Mouse (Mus musculus) heart, embryonic 14.5 days (tissue): ENCODE data around the gene Slc39a11. TPM values are rescaled to one million over a fixed set of nuclear protein-coding genes. Genes with fewer than 3 reads are reported as not detected.

Source experiments
- ATAC-seq: fragments of 200-750 bp; cut with Nextera tagmentation; 2 replicates; pipeline ENCODE4 v1.8.0; 2017; ENCODE audit warnings: low read depth, moderate TSS enrichment; ENCODE audit not compliant: insufficient number of reproducible peaks, insufficient read depth, low FRiP score
- H3K27ac ChIP-seq, 2 experiments: fragments of 200-500 bp in 1 of 2; fragments of 300-500 bp in 1 of 2; sonication (generic) in 1 of 2; replicated peaks in 1 of 2; 2 replicates each; pipeline ENCODE4 v1.5.1; 2012 to 2014; ENCODE audit warnings: low read depth in 2 of 2, low read length in 2 of 2, control low read depth in 1 of 2, mild to moderate bottlenecking in 1 of 2, mixed read lengths in 1 of 2; ENCODE audit not compliant: control insufficient read depth in 1 of 2, insufficient read depth in 1 of 2
- H3K27me3 ChIP-seq: fragments of 300-500 bp; sonication (generic); 2 replicates; pipeline ENCODE4 v1.6.1; 2014; ENCODE audit warnings: mild to moderate bottlenecking, low read length, control low read depth; ENCODE audit not compliant: control insufficient read depth, insufficient read depth
- H3K36me3 ChIP-seq: fragments of 300-500 bp; sonication (generic); 2 replicates; pipeline ENCODE4 v1.6.1; 2014; ENCODE audit warnings: mild to moderate bottlenecking, control low read depth, low read length, mixed read lengths; ENCODE audit not compliant: control insufficient read depth, insufficient read depth
- H3K4me1 ChIP-seq, 2 experiments: fragments of 200-500 bp in 1 of 2; fragments of 300-500 bp in 1 of 2; sonication (generic) in 1 of 2; 2 replicates each; pipeline ENCODE4 v1.6.1; 2012 to 2014; ENCODE audit warnings: low read length in 2 of 2, control low read depth in 1 of 2, mixed read lengths in 1 of 2; ENCODE audit not compliant: control insufficient read depth in 2 of 2, insufficient read depth in 2 of 2
- H3K4me2 ChIP-seq: fragments of 300-500 bp; sonication (generic); 2 replicates; pipeline ENCODE4 v1.6.1; 2014; ENCODE audit warnings: mild to moderate bottlenecking, low read length
- H3K4me3 ChIP-seq, 2 experiments: fragments of 200-500 bp in 1 of 2; fragments of 300-500 bp in 1 of 2; sonication (generic) in 1 of 2; 2 replicates each; pipeline ENCODE4 v1.5.1; 2012 to 2014; ENCODE audit warnings: low read length in 2 of 2, mild to moderate bottlenecking in 2 of 2, control low read depth in 1 of 2, low read depth in 1 of 2, moderate library complexity in 1 of 2; ENCODE audit not compliant: control insufficient read depth in 1 of 2, insufficient read depth in 1 of 2
- H3K9ac ChIP-seq: fragments of 300-500 bp; sonication (generic); 2 replicates; pipeline ENCODE4 v1.6.1; 2014; ENCODE audit warnings: mild to moderate bottlenecking, low read length
- H3K9me3 ChIP-seq: fragments of 300-500 bp; sonication (generic); 2 replicates; pipeline ENCODE4 v1.6.1; 2016; ENCODE audit warnings: low read length, control low read depth; ENCODE audit not compliant: control insufficient read depth
- WGBS: fragments of 180-500 bp; shearing (Covaris S2); extraction: QIAGEN DNeasy Blood & Tissue Kit; methylation state at CpG from one replicate; pipeline ENCODE4 v1.1.7; 2014; 5-methylcytosine and 5-hydroxymethylcytosine counted together
- polyA plus RNA-seq: library from polyadenylated mRNA; unstranded; fragments of >200 nt; fragmentation: Nextera tagmentation; extraction: Ambion mirVana; gene quantifications from 2 replicates; pipeline ENCODE4 v1.2.1, GENCODE M21; 2014

Gene Slc39a11
- polyA plus RNA-seq, 1 experiment from 2014 or later: 13.6 TPM

DNA sequence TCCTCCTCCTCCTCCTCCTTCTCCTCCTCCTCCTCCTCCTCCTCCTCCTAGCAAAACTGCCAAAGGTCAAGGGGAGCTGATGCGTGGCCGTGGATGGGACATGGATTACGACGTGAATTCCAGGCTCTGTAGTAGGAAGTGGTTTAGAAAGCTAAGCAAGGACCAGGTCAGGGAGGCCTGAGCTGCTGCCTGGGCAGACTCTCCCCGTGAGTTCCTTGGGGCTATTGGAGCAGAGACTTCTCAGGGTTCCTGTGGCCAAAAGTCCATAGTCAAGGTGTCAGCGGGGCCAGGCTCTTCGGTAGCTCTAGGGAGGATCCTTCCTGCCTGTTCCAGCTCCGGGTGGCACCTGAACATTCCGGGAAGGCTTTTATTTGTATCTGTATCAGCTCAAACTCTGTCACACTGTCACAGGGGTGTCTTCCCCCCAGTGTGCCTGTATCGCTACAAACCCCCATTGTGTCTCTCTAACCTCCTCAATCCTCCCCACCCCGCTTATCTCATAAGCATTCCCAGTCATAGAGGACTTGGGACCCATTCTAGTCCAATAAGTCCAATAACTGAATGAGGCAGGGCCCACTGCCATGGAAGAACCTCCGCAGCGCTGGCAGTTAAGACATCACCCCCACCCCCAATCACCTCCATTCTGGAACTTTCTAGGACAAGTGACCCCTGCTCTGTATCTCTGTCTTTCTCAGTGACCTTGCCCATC, 356.8 kb downstream of the Slc39a11 start:
- 73% methylated on average over 13 of the region's 13 CpGs for WGBS
- H3K27ac ChIP-seq: no peak overlapping the region
- no peaks in the 10 kb centered on the region for H3K4me1 ChIP-seq
- H3K4me3 ChIP-seq: no peak overlapping the region
- H3K9me3 ChIP-seq: no peaks in the 10 kb centered on the region
- H3K9ac ChIP-seq: no peak overlapping the region
- H3K36me3 ChIP-seq: no peaks in the 10 kb centered on the region
- no peak overlapping the region for H3K4me2 ChIP-seq
- no peak for ATAC-seq
- no peaks in the 10 kb centered on the region for H3K27me3 ChIP-seq

DNA sequence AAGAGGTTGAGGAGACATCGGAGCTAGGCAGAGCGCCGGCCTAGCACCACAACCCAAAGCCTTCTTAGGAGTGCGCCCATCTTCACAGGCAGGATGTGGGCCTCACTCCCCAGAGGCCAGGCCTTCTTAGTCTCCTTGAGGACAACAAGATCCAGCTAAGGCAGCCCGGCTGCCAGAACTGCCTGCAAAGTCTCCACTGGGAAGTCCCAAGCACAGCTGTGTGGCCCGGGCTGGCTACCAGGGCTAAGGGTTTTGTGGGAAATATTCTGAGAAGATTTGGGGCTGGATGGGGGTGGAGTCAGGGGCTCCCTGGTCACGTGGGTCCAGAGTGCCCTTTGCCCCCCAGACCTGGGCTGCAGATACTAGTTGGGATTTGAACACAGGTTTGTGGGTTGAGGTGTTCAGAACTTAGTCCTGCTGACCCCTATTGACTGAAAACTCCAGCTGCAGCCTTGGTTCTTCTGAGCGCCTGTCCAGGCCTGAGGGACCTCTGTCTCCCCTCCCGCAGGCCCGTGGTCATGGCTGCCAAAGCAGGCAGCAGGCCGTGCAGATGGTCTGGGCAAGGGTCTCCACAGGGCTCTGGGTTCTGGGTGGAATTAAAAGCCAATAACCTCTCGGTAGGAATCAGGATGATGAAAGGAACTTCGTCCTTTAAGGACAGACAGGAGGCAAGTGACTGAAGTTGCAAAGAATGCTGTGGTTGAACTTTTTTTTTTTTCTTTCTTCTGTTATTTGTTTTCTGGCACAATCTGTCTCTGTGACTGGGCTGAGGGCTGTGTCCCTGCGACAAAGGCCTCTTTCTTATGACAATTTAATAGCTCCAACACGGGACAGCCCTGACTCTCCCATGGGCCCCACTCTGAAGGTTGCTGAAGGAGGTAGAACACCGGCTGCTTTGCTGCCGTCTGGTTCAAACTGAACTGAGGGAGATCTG, 357.8 kb downstream of the Slc39a11 start:
- Histone ChIP-seq H3K36me3 (no peaks in the 10 kb centered on the region), H3K27ac (peak overlapping the region in 1 of 2 experiments; percentile 9; a peak in 1 of 4 replicates), H3K9ac (no peak overlapping the region), H3K27me3 (no peaks in the 10 kb centered on the region), H3K9me3 (no peaks in the 10 kb centered on the region), H3K4me3 (no peak overlapping the region), H3K4me1 (no peaks in the 10 kb centered on the region), H3K4me2 (no peak overlapping the region)
- WGBS: 73% methylated on average over 17 of the region's 17 CpGs
- ATAC-seq: no peak

DNA sequence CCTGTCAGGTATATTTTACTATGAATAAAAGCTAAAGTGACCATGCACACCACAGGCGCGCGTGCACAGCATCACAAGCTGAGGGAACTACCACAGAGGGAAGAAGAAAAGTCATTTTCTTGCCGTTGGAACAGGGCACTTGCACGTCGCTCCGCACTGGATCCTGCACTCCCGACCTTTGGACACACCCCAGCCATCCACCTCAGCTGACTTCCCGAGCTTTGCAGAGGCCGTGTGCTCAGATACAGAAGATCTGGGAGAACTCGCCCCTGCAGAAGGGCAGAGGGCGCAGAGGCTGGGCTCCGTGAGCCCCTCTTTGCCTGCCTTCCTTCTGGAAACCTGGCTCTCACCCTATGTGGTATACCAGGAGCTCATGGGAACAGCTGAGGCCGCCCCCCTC, 359.0 kb downstream of the Slc39a11 start:
- no peaks in the 10 kb centered on the region for H3K36me3 ChIP-seq
- no peak overlapping the region for H3K27ac ChIP-seq
- 78% methylated on average over 14 of the region's 14 CpGs for WGBS
- no peak for ATAC-seq
- H3K9me3 ChIP-seq: no peaks in the 10 kb centered on the region
- H3K4me3 ChIP-seq: no peak overlapping the region
- no peaks in the 10 kb centered on the region for H3K27me3 ChIP-seq
- no peak overlapping the region for H3K9ac ChIP-seq
- H3K4me2 ChIP-seq: no peak overlapping the region
- H3K4me1 ChIP-seq: no peaks in the 10 kb centered on the region

DNA sequence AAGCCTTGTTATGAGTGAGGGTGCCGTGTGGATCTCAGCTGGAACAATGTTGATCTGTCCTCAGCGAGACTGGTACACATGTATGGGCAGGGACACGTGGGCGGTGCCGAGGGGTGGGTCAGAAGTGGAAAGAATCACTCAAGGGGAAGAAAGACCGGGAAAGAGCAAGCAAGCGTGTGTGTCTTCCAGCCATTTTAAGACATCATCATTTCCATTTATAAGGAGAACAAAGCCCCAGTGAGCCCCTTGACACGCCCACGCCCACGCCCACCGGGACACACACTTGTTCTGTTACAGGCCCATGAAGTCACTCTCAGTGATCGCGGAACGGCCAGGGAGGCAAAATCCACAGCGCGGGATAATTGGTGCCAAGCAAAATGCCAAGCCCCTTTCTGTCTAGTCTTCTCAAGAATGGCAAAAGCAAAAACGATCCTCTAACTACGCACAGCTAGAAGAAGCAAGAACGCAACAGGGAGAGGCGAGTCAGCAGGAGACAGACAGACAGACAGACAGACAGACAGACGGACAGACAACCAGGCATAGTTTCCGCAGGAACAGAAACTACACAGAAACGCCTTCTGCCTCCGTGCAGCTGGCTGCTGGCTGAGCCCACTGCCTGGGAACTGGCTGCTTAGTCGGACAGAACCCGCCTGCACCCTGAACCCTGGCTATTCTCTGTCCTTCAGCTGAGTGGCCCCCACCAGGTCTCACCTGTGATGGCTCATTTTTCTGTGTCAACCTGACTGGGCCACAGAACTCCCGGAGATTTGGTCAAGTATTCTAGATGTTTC, 364.7 kb downstream of the Slc39a11 start:
- Histone ChIP-seq H3K27ac (no peak overlapping the region), H3K4me3 (no peak overlapping the region), H3K9ac (no peak overlapping the region), H3K27me3 (no peaks in the 10 kb centered on the region), H3K4me1 (no peaks in the 10 kb centered on the region; a peak in 1 of 4 replicates), H3K36me3 (no peaks in the 10 kb centered on the region), H3K9me3 (no peaks in the 10 kb centered on the region), H3K4me2 (no peak overlapping the region)
- ATAC-seq: no peak
- 85% methylated on average over 27 of the region's 27 CpGs for WGBS

DNA sequence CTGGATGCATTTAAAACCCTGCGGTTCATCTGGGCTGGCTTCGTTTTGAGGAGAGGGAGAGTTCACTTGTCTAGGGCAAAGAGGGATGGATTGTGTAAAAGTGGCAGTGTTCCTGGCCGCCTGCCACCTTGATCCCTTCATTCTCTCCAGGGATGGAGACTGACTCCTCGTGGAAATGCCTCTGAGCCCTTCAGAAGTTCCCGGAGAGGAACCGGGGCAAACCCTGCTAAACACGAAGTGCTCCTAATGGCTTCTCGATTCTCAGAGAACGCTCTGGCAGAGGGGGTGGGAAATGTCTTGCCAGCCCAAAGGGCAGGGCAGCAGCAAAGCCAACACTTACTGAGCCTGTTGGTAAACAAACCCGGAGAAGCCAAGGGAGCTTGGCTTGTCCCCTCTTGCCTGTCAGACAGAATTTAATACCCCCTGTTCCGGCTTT, 366.5 kb downstream of the Slc39a11 start:
- Histone ChIP-seq H3K27me3 (no peaks in the 10 kb centered on the region), H3K4me2 (no peak overlapping the region), H3K4me3 (no peak overlapping the region), H3K4me1 (no peaks in the 10 kb centered on the region; a peak in 1 of 4 replicates), H3K36me3 (no peaks in the 10 kb centered on the region), H3K27ac (no peak overlapping the region), H3K9ac (no peak overlapping the region), H3K9me3 (no peaks in the 10 kb centered on the region)
- 32% methylated on average over 11 of the region's 11 CpGs for WGBS
- no peak for ATAC-seq

DNA sequence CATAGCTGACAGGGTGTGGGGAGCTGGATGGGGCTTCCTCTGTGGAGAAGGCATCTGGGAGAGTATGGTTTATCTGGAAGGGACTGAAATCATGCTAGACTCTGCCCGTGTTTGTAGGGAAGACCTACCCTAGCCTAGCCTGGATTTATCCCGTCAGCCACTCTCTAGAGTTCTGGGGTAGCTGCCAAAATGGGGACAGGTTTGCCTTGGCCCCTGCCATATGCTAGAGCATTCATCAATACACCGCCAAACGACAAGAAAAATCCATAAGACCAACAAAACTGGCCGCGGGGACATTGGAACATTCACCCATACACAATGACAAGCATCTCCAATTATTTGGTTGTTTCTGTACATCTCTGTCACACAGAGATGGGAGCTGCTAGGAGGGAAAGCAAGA, 371.6 kb downstream of the Slc39a11 start:
- H3K4me1 ChIP-seq: no peaks in the 10 kb centered on the region
- H3K36me3 ChIP-seq: no peaks in the 10 kb centered on the region
- no peak for ATAC-seq
- H3K4me2 ChIP-seq: no peak overlapping the region
- no peak overlapping the region for H3K4me3 ChIP-seq
- H3K9ac ChIP-seq: no peak overlapping the region
- WGBS: 84% methylated on average over 6 of the region's 6 CpGs
- H3K27ac ChIP-seq: no peak overlapping the region
- H3K9me3 ChIP-seq: no peaks in the 10 kb centered on the region
- no peaks in the 10 kb centered on the region for H3K27me3 ChIP-seq

DNA sequence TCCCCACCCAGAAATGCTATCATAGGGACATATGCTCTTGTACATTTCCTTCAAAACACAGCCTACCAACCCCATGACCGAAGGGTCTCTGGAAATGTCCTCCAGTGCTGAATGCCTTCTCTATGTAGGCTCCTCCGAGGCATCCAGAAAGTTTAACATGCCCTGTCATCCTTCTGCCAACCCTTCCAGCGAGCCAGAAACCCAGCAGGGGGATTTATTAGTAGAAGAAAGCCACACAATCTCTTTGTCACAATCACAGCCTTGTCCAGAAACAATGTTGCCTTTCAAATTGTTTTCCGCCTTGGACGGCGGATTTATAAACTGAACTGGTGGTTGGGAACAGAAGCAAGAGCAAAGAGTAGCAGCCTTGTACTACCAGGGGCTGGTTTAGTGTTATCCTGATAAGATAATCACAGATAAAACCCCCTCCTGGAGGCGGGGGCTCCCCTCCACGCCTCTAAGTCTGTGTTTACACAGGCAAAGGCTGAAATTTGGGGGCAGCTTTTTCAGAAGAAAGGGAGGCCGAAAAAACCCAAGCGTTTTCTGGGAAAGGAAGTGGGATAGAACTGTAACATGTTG, 372.8 kb downstream of the Slc39a11 start:
- H3K27me3 ChIP-seq: no peaks in the 10 kb centered on the region
- H3K36me3 ChIP-seq: no peaks in the 10 kb centered on the region
- 57% methylated on average over 10 of the region's 10 CpGs for WGBS
- no peaks in the 10 kb centered on the region for H3K9me3 ChIP-seq
- no peak overlapping the region for H3K9ac ChIP-seq
- no peak overlapping the region for H3K4me3 ChIP-seq
- no peak overlapping the region for H3K27ac ChIP-seq
- no peak overlapping the region for H3K4me2 ChIP-seq
- H3K4me1 ChIP-seq: no peaks in the 10 kb centered on the region
- ATAC-seq: no peak
